Mouse (Mus musculus): Measurements from ENCODE around the gene Rnaseh2a. TPM values are rescaled to one million over a fixed set of nuclear protein-coding genes. Genes with fewer than 3 reads are reported as not detected.

Gene Rnaseh2a
- 100 to 1,000 TPM in 3 of 4 experiments, 10 to 100 TPM in 1; 89.0 to 142 (median 110) TPM for total RNA-seq (2022)

- DNase-seq: peak; percentile 63
Observed at GRCm38 (mm10) chr8:84969241-84970134, at the start of gene Rnaseh2a, which contains the start of the genes Gm49661 and Prdx2. Gene Rnaseh2a (minus strand): TSS chr8:84969767. Gene Gm49661 (minus strand): TSS chr8:84969433. Gene Prdx2 (plus strand): TSS chr8:84969587.

DNA sequence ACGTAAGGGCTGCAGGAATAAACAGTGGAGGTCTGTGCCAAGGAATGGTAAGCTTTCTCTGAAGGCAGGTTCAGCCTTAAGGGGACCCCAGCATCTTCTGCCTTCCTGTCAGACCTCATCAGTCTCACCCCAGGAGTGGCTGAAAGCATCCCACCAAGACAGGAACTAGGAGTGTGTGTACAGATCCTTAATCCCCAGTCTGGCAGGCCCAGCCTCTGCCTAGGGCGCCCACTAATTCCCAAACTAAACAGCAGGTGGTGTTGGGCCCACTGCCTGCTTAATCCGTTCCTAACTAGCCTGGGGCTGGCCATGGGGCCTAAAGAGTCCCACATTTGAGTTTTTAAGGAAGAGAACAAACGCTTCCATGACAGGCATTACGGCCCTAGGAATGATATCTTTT lies 47.6 kb upstream of the Rnaseh2a start:
- DNase-seq: no peak

GRCm38 (mm10) chr8:85016724-85017123 lies 47.2 kb upstream of the Rnaseh2a start:
- no peak for DNase-seq

- no peak for DNase-seq
Observed at GRCm38 (mm10) chr8:85014431-85014830, 44.9 kb upstream of the Rnaseh2a start, which contains the start of gene Best2. Gene Best2 (minus strand): TSS chr8:85014531.

- no peak for DNase-seq
Observed at GRCm38 (mm10) chr8:85013230-85013840, 43.8 kb upstream of the Rnaseh2a start.

- DNase-seq: no peak
Observed at GRCm38 (mm10) chr8:85011242-85011641, 41.7 kb upstream of the Rnaseh2a start.

DNA sequence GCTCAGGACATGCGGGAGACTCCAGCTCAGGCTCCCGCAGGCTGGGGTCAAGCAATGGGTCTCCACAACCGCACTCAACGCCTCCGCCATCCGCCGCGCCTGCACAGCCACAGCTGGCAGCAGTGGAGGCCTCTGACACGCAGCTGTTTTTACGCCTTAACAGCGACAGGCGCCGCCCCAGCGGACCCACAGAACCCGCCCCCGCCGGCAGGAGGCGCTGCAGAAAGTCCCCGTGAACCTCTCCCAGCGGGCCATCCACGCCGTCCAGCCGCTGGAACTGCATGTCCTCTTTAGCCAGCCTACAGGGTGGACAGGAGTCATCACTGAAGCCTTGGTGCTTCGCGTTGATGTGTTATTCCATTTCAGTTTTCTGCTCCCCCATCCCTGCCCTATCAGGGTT lies 38.1 kb upstream of the Rnaseh2a start:
- no peak for DNase-seq

GRCm38 (mm10) chr8:84997649-84998295 lies 28.2 kb upstream of the Rnaseh2a start:
- peak; percentile 80 for DNase-seq

DNA sequence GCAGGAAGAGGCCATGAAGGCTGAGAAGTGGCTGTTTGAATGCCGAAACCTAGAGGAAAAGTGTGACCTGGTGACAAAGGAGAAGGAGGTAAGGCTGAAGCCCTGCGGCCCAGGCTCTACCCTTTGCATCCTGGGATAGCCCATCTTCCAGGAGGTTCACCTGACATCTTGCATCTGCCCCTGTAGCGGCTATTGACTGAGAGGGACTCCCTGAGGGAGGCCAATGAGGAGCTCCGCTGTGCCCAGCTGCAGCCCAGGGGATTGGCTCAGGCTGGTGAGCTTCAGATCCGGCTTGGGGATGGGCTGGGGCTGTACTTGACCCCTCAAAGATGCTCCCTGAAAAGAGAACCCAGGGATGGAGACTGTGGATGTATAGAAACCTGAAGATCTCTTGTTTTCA lies 27.4 kb upstream of the Rnaseh2a start:
- DNase-seq: no peak

- DNase-seq: no peak
Observed at GRCm38 (mm10) chr8:84995680-84996079, 26.1 kb upstream of the Rnaseh2a start.

- no peak for DNase-seq
Observed at GRCm38 (mm10) chr8:84994375-84994774, 24.8 kb upstream of the Rnaseh2a start.

- peak; percentile 67 for DNase-seq
Observed at GRCm38 (mm10) chr8:84990836-84991235, 21.3 kb upstream of the Rnaseh2a start.

DNA sequence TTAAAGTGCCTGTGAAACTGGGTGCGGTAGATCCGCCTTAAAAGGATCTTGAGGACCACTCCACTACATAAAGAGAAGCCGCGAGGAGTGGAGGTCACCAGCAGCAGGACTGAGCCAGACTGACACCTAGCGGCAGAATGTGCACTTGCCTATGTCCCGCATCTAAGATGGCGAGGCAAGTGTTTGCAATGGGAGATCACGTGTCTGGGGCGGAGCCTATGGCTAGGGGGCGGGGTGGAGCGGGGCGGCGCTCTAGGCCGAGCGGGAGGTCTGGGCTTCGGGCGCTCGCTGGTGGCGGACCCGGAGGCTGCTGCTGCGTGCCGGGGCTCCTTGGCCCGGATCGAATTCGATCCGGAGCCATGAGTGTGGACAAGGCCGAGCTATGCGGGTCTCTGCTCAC lies 20.8 kb upstream of the Rnaseh2a start, which contains the start of gene Hook2:
Hook2 (plus strand) TSS at position 255 of the 400 bp plus-strand sequence.
- DNase-seq: peak; percentile 94

DNA sequence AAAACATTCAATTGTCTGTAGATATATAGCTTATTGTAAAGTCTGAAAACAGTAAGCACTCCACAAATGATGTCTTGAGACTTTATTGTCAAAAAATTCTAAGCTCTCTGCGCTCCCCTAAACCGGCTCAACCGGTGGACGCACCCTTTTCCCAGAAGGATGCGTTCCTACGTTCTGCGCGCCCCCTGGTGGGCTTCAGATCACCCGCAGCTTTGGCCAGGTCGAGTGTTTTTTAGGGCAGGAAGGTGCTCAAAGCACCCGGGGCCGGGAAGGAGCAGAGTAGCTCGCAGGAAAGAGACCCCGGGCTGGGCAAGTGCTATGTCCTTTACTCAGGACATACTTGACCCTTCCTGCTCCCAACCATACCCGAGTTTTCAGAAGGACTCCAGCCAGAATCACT lies 20.2 kb upstream of the Rnaseh2a start:
- peak; percentile 89 for DNase-seq

DNA sequence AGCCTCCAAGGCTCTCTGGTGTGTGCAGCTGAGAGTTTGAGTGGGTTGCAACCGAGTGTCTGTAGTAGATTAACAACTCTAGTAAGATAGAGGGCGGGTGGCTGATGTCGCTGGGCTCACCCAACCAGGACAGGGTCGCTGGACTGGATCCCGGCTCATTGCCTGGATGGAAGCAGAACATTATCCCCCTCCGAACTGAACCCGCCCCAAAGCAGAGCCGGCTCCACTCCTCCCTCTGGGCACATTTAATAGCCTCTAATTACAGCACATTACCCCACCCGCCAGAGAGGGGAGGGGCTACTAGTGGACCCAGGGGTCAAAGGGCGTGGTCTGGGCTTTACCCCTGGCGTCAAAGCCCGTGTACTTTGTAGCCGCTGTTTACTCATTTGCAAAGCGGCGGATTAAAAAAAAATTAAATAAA lies 19.8 kb upstream of the Rnaseh2a start:
- peak; percentile 51 for DNase-seq

DNA sequence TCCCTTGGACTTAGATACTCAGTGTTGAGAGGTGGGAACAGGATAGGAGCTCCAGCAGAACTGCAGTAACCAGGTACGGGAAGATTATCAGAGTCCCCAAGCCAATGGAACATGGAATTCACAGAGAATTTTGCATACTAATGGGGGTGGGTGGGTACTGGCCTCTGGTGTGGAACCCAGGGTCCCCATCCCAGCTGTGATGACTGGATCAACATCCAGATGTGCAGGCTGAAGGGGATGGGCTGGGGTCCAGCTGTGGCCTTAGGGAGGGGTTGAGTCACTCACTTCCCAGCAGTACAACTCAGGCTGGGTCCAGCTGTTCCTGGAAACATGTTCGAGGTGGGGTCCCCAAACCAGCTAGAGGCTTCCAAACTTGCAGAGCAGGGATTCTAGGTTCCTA lies 18.3 kb upstream of the Rnaseh2a start:
- no peak for DNase-seq

DNA sequence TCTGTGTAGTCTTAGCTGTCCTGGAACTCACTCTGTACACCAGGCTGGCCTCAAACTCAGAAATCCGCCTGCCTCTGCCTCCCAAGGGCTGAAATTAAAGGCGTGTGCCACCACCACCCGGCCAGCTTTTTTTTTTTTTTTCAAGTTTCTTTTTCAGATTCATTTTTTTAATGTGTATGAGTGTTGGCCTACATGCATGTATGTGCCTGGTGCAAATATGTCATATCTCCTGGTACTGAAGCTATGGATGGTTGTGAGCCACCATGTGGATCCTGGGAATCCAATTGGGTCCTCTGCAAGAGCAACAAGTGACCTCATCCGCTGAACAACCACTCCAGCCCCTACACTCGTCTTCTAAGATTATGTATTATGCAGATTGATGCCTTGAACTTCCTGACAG lies 17.8 kb upstream of the Rnaseh2a start:
- DNase-seq: no peak

- DNase-seq: no peak
Observed at GRCm38 (mm10) chr8:84986379-84986945, 16.9 kb upstream of the Rnaseh2a start.

GRCm38 (mm10) chr8:84985684-84986378 lies 16.3 kb upstream of the Rnaseh2a start:
- peak; percentile 88 for DNase-seq

DNA sequence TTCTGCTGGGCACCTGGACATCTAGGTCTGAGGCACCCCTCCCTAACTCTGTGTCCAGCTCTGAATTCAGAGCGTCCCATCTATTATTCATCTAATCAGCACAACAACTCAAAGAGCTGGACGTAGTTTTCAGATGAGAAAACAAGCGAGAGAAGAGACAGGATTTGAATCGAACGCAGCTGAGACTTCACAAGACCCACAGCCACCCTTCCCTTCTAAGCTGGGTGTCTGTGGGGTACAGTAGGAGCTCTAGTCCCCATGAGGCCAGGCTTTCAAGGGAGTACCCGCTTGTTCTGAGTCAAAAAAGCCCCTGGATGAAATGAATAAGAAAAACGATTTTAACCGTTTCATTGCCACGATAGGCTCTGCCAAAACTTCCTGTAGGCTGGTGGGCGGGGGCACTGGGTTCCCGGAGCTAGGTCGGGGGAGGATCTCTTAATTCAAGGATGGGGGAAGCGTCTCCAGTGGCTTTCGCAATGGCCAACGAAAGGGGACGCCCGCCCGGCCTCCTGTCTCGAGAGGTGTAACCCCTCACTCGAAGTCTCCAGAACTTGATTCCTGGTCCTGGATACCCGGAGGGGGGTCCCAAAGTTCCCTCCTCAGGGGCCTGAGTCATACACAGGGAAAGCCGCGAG lies 15.6 kb upstream of the Rnaseh2a start:
- no peak for DNase-seq

DNA sequence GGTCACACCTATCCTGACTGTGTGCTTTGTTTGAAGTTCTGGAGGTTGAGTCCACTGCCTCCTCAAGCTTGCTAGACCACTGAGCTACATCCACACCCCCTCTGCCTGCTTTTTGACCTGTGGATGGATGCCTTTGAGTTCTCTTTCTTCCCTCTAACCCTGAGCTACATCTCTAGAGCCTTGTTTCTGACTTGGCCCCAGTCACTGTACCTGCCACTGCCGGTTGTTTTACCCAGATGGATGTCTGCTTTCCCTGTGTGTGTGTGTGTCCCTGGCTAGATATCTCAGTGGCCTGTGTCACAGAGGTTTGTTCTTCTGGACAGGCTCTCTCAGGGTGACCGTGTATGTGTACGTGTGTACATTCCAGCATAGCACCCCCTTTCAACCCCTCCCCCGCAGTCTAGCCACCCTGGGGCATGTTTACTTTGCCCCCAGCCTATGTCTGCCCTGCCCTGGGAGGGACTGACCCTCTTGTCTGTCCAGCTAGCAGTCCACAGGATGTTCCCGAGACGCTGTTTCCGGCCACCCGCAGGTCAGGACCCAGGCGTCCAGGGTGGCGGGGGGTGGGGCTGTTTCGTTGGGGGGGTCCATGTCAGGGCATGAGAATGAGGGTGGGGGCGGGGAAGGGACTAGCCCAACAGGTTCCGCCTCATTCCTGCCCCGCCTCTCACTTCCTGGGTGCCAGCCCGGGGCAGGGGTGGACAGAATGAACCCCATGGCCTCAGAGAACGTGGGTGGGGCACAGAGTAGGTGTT lies 14.9 kb upstream of the Rnaseh2a start:
- DNase-seq: no peak
